Mouse (Mus musculus): ENCODE data around the gene Urb1. TPM values are rescaled to one million over a fixed set of nuclear protein-coding genes. Genes with fewer than 3 reads are reported as not detected.

Gene Urb1
- polyA plus RNA-seq, 1 experiment, result 0.95 TPM

DNA sequence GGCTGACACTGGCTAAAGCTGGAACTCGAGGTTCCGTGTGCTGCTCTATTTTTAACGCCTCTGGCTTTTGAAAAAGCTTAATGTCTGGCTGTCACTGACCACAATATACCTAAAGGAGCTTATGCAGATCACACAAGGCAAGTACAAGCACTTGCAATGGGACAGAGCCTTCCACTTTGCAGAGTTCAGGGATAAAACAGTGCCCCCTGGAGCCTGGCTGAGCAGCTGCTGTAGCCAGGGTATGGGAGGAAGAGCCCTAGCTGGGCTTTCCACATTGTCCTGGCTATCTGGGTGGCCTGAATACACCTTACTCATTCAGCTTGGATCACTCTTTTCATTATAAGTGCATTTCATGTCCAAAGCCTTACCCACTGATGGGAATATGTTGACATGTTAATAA lies 8.3 kb downstream of the Urb1 start:
- no peaks in the 10 kb centered on the region for H3K4me1 ChIP-seq
- no peaks in the 10 kb centered on the region for H3K27me3 ChIP-seq (replicated peaks)
- peaks cover 85% of the 10 kb centered on the region for H3K36me3 ChIP-seq (replicated peaks; ENCODE audit: low read length)
- TF ChIP-seq GATA1 (IDR thresholded peaks at IDR 0.05; ENCODE audit: borderline replicate concordance, low read length) (no peak), FLI1 (IDR thresholded peaks at IDR 0.05; ENCODE audit: low read length) (no peak)
- no peak overlapping the region for H3K4me3 ChIP-seq (replicated peaks)
- no peaks in the 10 kb centered on the region for H3K9me3 ChIP-seq

DNA sequence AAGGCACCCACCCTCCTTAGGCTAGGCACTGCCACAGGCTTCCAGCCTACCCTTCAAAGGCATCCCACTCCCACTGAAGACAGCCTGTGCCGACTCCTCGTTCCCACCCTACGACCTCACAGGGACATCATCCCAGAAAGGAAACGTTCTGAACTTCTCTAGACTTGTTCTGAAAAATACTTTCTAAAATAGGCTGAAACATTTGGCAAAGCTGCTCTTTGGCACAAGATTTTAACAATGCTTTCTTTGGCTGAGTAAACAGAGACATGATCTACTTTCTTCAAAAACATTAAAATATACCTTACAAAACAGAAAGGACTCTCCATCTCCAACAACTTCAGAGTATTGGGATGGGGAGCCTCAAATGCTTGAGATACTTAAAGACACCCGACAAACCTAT lies 9.0 kb downstream of the Urb1 start:
- Histone ChIP-seq H3K27me3 (replicated peaks) (no peaks in the 10 kb centered on the region), H3K9me3 (no peaks in the 10 kb centered on the region), H3K4me3 (replicated peaks) (no peak overlapping the region), H3K4me1 (no peaks in the 10 kb centered on the region), H3K36me3 (replicated peaks; ENCODE audit: low read length) (peaks cover 91% of the 10 kb centered on the region)
- no peak for TF ChIP-seq GATA1 (IDR thresholded peaks at IDR 0.05; ENCODE audit: borderline replicate concordance, low read length)
- TF ChIP-seq FLI1 (IDR thresholded peaks at IDR 0.05; ENCODE audit: low read length), result no peak

DNA sequence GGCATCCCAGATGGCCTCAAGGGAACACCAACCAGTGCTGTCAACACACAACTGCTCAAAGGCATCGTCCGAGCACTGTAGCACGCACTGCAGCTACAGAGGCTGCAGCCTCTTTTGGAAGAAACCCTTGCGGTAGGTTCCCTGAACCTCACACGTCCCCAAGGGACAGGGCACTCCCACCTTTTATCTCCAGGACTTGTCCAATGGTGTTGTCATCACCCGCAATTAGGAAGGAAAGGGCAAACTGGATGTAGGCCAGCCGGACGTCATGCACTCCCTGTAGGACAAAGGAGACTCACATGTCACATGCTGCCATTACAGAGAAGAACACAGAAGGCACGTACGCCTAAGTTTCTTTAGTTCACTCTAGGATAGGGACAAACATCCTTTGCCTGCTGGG lies 10.4 kb downstream of the Urb1 start:
- Histone ChIP-seq H3K4me1 (no peaks in the 10 kb centered on the region), H3K27me3 (replicated peaks) (no peaks in the 10 kb centered on the region), H3K4me3 (replicated peaks) (no peak overlapping the region), H3K36me3 (replicated peaks; ENCODE audit: low read length) (peaks cover 93% of the 10 kb centered on the region), H3K9me3 (no peaks in the 10 kb centered on the region)
- TF ChIP-seq GATA1 (IDR thresholded peaks at IDR 0.05; ENCODE audit: borderline replicate concordance, low read length), result no peak
- no peak for TF ChIP-seq FLI1 (IDR thresholded peaks at IDR 0.05; ENCODE audit: low read length)

DNA sequence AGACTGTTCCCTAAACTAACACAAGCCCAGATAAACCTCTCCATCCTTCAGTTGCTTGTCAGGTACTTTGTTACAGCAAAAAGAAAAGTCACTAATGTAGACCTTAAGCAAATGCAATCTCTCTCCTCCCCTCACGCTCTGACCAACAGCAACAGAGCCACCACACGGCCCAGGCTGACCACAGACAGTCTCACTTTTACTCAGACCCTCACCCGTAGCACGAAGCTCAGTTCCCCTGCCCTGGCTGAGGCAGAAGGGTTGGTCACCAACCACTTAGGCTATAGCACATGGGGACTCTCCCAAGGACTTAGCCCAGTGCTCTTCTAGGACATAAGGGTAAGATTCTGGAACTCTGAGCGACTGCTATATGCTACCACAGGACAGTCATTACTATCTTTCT lies 11.4 kb downstream of the Urb1 start:
- Histone ChIP-seq H3K4me3 (replicated peaks) (no peak overlapping the region), H3K9me3 (no peaks in the 10 kb centered on the region), H3K36me3 (replicated peaks; ENCODE audit: low read length) (peaks cover 89% of the 10 kb centered on the region), H3K27me3 (replicated peaks) (no peaks in the 10 kb centered on the region), H3K4me1 (no peaks in the 10 kb centered on the region)
- TF ChIP-seq FLI1 (IDR thresholded peaks at IDR 0.05; ENCODE audit: low read length) (no peak), GATA1 (IDR thresholded peaks at IDR 0.05; ENCODE audit: borderline replicate concordance, low read length) (no peak)

DNA sequence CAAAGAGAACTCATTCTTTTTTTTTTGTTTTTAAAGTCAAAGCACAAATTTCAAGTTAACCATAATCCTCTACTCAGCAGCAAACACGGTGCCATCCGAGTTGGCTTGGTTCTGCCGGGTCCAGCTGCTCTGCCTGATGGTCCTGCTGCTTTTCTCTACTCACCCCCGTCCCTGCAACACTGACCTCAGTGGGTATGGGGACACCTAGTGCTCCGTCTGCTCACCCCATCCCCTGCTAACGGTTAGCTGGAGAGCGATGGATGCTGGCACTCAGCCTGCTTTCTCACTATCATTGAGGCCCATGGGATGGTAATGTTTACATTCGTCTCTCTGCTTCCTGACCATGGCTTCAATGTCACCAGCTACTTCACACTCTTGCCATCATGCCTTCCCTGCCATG lies 11.8 kb downstream of the Urb1 start:
- Histone ChIP-seq H3K36me3 (replicated peaks; ENCODE audit: low read length) (peaks cover 89% of the 10 kb centered on the region), H3K4me1 (no peaks in the 10 kb centered on the region), H3K4me3 (replicated peaks) (no peak overlapping the region), H3K27me3 (replicated peaks) (no peaks in the 10 kb centered on the region), H3K9me3 (no peaks in the 10 kb centered on the region)
- TF ChIP-seq GATA1 (IDR thresholded peaks at IDR 0.05; ENCODE audit: borderline replicate concordance, low read length), result no peak
- TF ChIP-seq FLI1 (IDR thresholded peaks at IDR 0.05; ENCODE audit: low read length), result no peak

DNA sequence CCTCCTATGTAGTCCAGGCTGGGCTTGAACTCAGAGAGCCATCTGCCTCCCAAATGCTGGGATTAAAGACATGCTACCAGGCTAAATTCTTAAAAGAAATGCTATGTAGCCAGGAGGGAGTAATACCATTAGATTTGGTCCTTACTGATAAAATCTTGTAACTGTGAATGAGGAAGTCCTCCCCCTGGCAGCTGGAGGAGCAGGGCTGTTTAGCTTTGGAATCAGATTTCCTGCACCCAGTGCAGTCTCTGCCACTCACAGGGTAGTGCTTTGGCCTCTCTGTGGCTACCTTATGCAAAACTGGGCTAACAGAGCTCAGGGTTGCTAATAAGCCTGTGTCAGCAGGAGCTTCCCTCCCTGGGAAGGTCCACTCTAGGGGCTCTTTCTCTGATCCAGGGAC lies 15.5 kb downstream of the Urb1 start:
- Histone ChIP-seq H3K27me3 (replicated peaks) (no peaks in the 10 kb centered on the region), H3K36me3 (replicated peaks; ENCODE audit: low read length) (peaks cover 94% of the 10 kb centered on the region), H3K4me1 (no peaks in the 10 kb centered on the region), H3K4me3 (replicated peaks) (no peak overlapping the region), H3K9me3 (no peaks in the 10 kb centered on the region)
- TF ChIP-seq FLI1 (IDR thresholded peaks at IDR 0.05; ENCODE audit: low read length), result no peak
- no peak for TF ChIP-seq GATA1 (IDR thresholded peaks at IDR 0.05; ENCODE audit: borderline replicate concordance, low read length)

DNA sequence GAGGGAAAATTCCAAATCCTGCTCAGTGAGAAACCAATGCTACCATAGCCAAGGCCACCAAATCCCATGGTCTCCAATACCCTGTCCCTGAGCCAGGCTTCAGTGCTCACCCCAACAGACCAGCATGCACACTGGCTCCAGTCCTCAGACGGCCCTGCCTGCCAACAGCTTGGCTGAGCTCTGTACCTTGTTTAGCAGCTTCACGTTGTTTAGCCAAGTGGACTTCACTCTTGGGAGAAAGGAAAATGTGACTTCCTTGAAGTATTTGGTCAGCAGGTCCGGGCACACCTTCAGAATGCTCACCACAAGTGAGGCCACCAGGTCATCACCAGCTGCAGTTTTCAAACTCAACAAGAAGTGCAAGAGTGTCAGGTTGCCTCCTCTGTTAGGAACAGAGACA lies 17.7 kb downstream of the Urb1 start:
- Histone ChIP-seq H3K4me1 (no peaks in the 10 kb centered on the region), H3K4me3 (replicated peaks) (no peak overlapping the region), H3K27me3 (replicated peaks) (no peaks in the 10 kb centered on the region), H3K36me3 (replicated peaks; ENCODE audit: low read length) (peaks cover 96% of the 10 kb centered on the region), H3K9me3 (no peaks in the 10 kb centered on the region)
- no peak for TF ChIP-seq FLI1 (IDR thresholded peaks at IDR 0.05; ENCODE audit: low read length)
- no peak for TF ChIP-seq GATA1 (IDR thresholded peaks at IDR 0.05; ENCODE audit: borderline replicate concordance, low read length)

DNA sequence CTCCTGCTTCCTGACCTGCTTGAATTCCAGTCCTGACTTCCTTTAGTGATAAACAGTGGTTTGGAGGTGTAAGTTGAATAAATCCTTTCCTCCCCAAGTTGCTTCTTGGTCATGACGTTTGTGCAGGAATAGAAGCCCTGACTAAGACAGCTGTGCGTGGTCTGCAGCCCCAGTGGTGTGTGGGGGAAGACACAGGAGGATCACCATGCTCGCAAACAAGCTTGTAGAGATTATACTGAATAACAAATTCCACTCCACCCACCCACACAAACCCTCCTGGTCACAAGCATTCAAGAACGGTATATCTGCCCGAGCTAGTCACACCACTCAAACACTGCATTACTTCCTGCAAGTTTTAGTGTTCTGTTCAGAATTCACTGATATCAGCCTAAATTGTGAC lies 18.1 kb downstream of the Urb1 start:
- Histone ChIP-seq H3K27me3 (replicated peaks) (no peaks in the 10 kb centered on the region), H3K4me3 (replicated peaks) (no peak overlapping the region), H3K36me3 (replicated peaks; ENCODE audit: low read length) (peaks cover 96% of the 10 kb centered on the region), H3K9me3 (no peaks in the 10 kb centered on the region), H3K4me1 (no peaks in the 10 kb centered on the region)
- TF ChIP-seq GATA1 (IDR thresholded peaks at IDR 0.05; ENCODE audit: borderline replicate concordance, low read length), result no peak
- no peak for TF ChIP-seq FLI1 (IDR thresholded peaks at IDR 0.05; ENCODE audit: low read length)

DNA sequence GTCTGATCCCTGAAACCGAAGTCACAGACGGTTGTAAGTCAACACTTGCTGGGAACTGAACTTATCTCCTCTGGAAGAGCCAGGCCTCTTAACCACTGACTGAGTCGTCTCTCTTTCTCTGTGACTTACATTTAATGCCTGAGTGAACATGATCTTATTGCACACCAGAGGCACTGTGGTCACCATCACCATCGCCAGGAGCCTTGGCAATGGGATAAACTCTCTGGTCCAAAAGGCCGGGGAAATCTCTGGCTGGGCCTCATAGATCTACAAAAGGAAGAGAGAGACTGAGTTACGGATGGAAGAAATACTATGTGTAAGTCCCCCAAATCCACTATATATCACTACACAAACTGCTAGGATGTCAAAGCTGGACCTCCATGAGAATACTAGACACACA lies 19.3 kb downstream of the Urb1 start:
- Histone ChIP-seq H3K4me1 (no peaks in the 10 kb centered on the region), H3K9me3 (no peaks in the 10 kb centered on the region), H3K36me3 (replicated peaks; ENCODE audit: low read length) (peaks cover 96% of the 10 kb centered on the region), H3K4me3 (replicated peaks) (no peak overlapping the region), H3K27me3 (replicated peaks) (no peaks in the 10 kb centered on the region)
- TF ChIP-seq GATA1 (IDR thresholded peaks at IDR 0.05; ENCODE audit: borderline replicate concordance, low read length) (no peak), FLI1 (IDR thresholded peaks at IDR 0.05; ENCODE audit: low read length) (no peak)

DNA sequence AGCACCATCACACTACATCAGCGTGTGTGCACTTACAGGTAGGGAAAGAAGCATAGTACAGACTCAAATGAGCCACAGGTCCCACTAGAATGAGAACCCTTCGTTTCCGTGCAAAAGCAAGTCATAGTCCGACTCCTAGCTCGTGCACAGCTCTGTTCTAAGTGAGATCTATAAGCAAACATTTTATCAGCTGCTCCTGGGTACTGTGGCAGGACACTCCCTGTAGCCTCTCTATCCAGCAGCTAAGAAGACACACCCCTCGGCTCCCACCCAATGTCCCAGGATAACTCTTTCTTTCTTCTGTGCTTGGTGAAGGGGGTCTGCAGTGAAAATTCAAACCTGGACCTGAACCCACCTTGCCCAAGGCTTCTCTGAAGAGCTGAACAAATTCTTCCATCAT lies 21.6 kb downstream of the Urb1 start:
- no peaks in the 10 kb centered on the region for H3K27me3 ChIP-seq (replicated peaks)
- H3K4me1 ChIP-seq, result no peaks in the 10 kb centered on the region
- no peak overlapping the region for H3K4me3 ChIP-seq (replicated peaks)
- H3K9me3 ChIP-seq, result no peaks in the 10 kb centered on the region
- H3K36me3 ChIP-seq (replicated peaks; ENCODE audit: low read length), result peaks cover 100% of the 10 kb centered on the region
- no peak for TF ChIP-seq FLI1 (IDR thresholded peaks at IDR 0.05; ENCODE audit: low read length)
- TF ChIP-seq GATA1 (IDR thresholded peaks at IDR 0.05; ENCODE audit: borderline replicate concordance, low read length), result no peak

DNA sequence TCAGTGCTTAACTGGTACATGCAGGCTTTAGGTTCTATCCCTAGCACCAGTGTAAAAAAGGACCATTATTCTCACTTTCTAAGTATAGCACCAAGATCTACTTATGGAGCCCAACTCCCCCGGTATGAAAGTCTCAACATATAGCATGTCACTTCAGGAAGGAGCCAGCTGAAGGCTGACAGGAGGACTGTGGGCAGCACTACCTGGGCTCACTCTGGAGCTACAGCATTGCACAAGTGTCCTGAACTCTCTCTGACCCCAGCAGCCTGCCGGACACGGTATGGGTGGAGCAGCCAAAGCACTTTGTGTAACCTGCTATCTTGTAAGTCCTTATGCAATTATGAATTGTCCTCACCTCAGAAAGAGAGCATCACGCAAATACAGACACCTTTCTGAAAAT lies 25.0 kb downstream of the Urb1 start:
- TF ChIP-seq FLI1 (IDR thresholded peaks at IDR 0.05; ENCODE audit: low read length) (no peak), GATA1 (IDR thresholded peaks at IDR 0.05; ENCODE audit: borderline replicate concordance, low read length) (no peak)
- Histone ChIP-seq H3K4me1 (no peaks in the 10 kb centered on the region), H3K4me3 (replicated peaks) (no peak overlapping the region), H3K36me3 (replicated peaks; ENCODE audit: low read length) (peaks cover 97% of the 10 kb centered on the region), H3K27me3 (replicated peaks) (no peaks in the 10 kb centered on the region), H3K9me3 (no peaks in the 10 kb centered on the region)

Data from megakaryocyte, embryonic 14.5 days (primary cell).